Mouse (Mus musculus) limb, embryonic 11.5 days (tissue): ENCODE results near the gene Nrxn2. TPM values are rescaled to one million over a fixed set of nuclear protein-coding genes. Genes with fewer than 3 reads are reported as not detected.

Source experiments
- ATAC-seq: fragments of 200-750 bp; cut with Nextera tagmentation; 2 replicates; pipeline ENCODE4 v1.8.0; 2017; ENCODE audit warnings: low read depth; ENCODE audit not compliant: insufficient number of reproducible peaks, low FRiP score, low TSS enrichment
- DNase-seq: peaks from one replicate; pipeline ENCODE4 v3.0.0-alpha.2; 2015; ENCODE audit warnings: low spot score
- H3K27ac ChIP-seq: fragments of 300-500 bp; sonication (generic); replicated peaks from 2 replicates; pipeline ENCODE4 v1.5.1; 2014; ENCODE audit warnings: low read depth, mild to moderate bottlenecking, low read length
- H3K27me3 ChIP-seq: fragments of 300-500 bp; sonication (generic); 2 replicates; pipeline ENCODE4 v1.6.1; 2014; ENCODE audit warnings: mild to moderate bottlenecking, low read length, mixed read lengths; ENCODE audit not compliant: control insufficient read depth, insufficient read depth
- H3K36me3 ChIP-seq: fragments of 300-500 bp; sonication (generic); 2 replicates; pipeline ENCODE4 v1.6.1; 2014; ENCODE audit warnings: mild to moderate bottlenecking, low read length, moderate library complexity, mixed read lengths; ENCODE audit not compliant: control insufficient read depth, insufficient read depth
- H3K4me1 ChIP-seq: fragments of 300-500 bp; sonication (generic); 2 replicates; pipeline ENCODE4 v1.6.1; 2014; ENCODE audit warnings: low read length, mixed read lengths; ENCODE audit not compliant: control insufficient read depth, insufficient read depth
- H3K4me2 ChIP-seq: fragments of 300-500 bp; sonication (generic); 2 replicates; pipeline ENCODE4 v1.6.1; 2014; ENCODE audit warnings: low read depth, mild to moderate bottlenecking, moderate library complexity; ENCODE audit not compliant: severe bottlenecking
- H3K4me3 ChIP-seq: fragments of 300-500 bp; sonication (generic); 2 replicates; pipeline ENCODE4 v1.5.1; 2014; ENCODE audit warnings: low read depth, low read length
- H3K9ac ChIP-seq: fragments of 300-500 bp; sonication (generic); 2 replicates; pipeline ENCODE4 v1.6.1; 2014; ENCODE audit warnings: mild to moderate bottlenecking, low read length
- H3K9me3 ChIP-seq: fragments of 300-500 bp; sonication (generic); 2 replicates; pipeline ENCODE4 v1.6.1; 2016; ENCODE audit warnings: low read length; ENCODE audit not compliant: control insufficient read depth
- WGBS: fragments of 180-500 bp; shearing (Covaris S2); extraction: QIAGEN DNeasy Blood & Tissue Kit; methylation state at CpG from one replicate; pipeline ENCODE4 v1.1.7; 2014; 5-methylcytosine and 5-hydroxymethylcytosine counted together
- polyA plus RNA-seq: library from polyadenylated mRNA; unstranded; fragments of >200 nt; fragmentation: Nextera tagmentation; extraction: Ambion mirVana; gene quantifications from 2 replicates; pipeline ENCODE4 v1.2.1, GENCODE M21; 2014

Nrxn2 gene
- polyA plus RNA-seq, 1 experiment from 2014 or later: 1.1 TPM

DNA sequence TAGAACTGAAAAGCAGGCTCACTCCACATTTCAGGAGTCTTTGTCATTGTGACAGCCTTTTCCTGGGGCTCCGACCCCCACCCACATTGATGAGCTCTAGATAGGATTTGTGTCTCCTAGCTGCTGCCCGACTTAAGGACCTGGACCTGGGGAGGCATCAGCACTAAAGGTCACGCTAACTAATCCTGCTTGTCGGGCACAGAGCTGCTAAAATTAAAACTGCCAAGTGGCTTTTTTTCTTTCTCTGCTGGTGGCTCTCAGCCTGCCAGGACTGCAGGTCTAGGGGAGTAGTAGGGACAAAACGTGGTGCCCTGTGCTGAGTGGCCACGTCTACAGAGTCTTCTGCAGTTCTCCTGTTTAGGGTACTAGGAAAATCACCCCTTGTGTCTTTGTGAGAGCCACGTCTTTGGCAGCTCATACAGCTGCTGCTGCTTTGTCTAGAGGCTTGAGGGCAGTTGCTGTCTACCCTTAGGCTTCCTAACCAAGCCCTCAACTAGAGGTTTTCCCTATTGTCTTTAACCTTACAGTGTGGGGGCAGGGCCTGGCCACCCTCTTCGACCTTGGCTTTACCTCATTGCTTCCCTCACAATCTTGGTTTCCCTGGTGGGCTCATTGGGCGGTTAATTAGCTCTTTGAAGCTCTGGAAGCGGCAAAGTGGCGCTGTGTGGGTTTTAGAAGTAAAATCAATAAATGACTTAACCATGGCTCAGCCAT, 41.0 kb upstream of the Nrxn2 start:
- Histone ChIP-seq H3K36me3 (peaks cover 42% of the 10 kb centered on the region), H3K4me2 (no peak overlapping the region), H3K27ac (no peak overlapping the region), H3K27me3 (no peaks in the 10 kb centered on the region), H3K4me1 (no peaks in the 10 kb centered on the region), H3K9me3 (no peaks in the 10 kb centered on the region), H3K4me3 (no peak overlapping the region), H3K9ac (no peak overlapping the region)
- WGBS: 87% methylated on average over 11 of the region's 11 CpGs
- ATAC-seq (no peak), DNase-seq (no peak)

DNA sequence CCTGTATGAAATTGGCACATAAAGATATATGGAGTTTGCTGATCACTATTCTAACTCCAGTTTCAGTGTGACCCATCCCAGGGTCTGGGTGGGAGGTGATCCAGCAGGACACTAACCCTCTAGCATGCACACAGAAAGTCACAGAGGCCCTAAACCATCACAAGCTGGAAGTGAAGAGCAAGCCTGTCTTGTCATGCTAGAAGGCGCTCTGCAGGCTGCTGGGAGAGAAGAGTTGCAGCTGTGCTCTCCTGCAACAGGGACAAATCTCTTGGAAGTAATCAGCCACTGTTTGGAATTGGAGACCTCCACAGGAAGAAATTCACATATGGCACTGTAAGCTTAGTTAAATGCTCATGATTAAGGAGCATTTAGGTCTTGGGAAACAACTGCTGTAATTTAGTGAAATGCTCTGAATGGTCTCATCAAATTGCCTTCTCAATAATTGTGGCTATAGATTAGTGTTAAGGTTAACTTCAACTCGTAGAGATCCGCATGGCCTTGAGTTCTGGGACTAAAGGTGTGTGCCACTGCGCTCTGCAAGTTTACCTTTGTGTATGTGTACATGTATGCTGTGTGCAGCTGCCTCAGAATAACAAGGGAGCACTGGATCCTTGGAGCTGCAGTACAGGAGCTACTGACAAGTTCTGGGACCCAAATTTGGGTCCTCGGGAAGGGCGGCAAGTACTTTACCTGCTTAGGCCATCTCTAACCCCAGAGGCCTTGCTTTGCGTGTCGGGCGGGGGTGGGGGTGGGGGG, 37.9 kb upstream of the Nrxn2 start:
- no peak overlapping the region for H3K27ac ChIP-seq
- H3K27me3 ChIP-seq: no peaks in the 10 kb centered on the region
- H3K9ac ChIP-seq: no peak overlapping the region
- H3K4me1 ChIP-seq: peaks cover 14% of the 10 kb centered on the region
- peaks cover 14% of the 10 kb centered on the region for H3K36me3 ChIP-seq
- H3K4me2 ChIP-seq: no peak overlapping the region
- ATAC-seq: no peak
- no peaks in the 10 kb centered on the region for H3K9me3 ChIP-seq
- 91% methylated on average over 9 of the region's 9 CpGs for WGBS
- no peak overlapping the region for H3K4me3 ChIP-seq
- no peak for DNase-seq

DNA sequence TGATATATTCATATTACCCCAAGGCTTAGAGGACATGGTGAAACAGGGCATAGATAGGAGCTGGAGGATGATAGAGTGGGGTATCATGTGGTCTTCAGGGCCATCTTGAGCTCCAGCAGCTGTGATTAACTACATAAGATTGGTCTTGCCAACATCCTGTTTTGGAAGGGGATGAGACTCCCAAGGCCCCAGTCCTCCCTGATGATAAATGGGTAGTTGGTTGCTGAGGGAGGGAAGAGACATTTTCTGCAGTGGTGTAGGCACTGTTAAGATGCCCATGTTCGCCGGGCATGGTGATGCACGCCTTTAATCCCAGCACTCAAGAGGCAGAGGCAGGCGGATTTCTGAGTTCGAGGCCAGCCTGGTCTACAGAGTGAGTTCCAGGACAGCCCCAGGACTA, 37.3 kb upstream of the Nrxn2 start:
- Histone ChIP-seq H3K9ac (no peak overlapping the region), H3K27me3 (no peaks in the 10 kb centered on the region), H3K9me3 (no peaks in the 10 kb centered on the region), H3K36me3 (peaks cover 8% of the 10 kb centered on the region; the same call in 1 of the 2 replicates), H3K27ac (no peak overlapping the region), H3K4me3 (no peak overlapping the region), H3K4me2 (no peak overlapping the region), H3K4me1 (peaks cover 14% of the 10 kb centered on the region)
- 95% methylated on average over 5 of the region's 5 CpGs for WGBS
- DNase-seq (no peak), ATAC-seq (no peak)

DNA sequence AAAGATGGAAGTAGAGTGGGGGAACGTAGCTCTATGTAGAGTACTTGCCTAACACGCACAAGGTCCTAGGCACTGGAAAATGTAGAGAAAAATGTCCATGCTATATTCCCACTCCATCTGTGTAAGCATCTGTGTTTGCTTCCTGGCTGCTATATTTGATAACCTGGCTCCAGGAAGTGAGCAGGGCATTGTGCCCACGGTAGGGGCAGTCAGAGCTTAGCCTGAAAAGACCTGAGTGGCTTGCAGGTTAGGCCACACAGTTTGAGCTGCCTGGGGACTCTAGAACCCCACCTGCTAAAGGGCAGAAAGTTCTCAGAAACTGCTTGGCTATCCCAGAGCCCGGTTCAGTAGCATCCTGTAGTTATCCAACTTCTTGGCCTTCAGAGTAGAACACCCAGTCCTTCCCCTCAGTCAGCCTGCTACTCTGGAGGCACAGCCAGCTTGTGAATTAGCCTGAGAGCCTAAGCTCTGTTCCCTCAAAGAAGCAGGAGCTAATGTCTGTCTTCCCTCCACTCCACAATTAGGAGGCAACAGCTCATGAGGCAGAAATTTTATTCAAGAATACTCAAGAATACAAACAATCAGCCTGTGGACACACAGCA, 36.1 kb upstream of the Nrxn2 start:
- Histone ChIP-seq H3K4me3 (no peak overlapping the region), H3K27ac (no peak overlapping the region), H3K36me3 (peaks cover 2% of the 10 kb centered on the region; the same call in 1 of the 2 replicates), H3K4me1 (peaks cover 14% of the 10 kb centered on the region), H3K4me2 (no peak overlapping the region), H3K9me3 (no peaks in the 10 kb centered on the region), H3K9ac (no peak overlapping the region), H3K27me3 (no peaks in the 10 kb centered on the region)
- ATAC-seq: no peak
- 85% methylated on average over 4 of the region's 4 CpGs for WGBS
- DNase-seq: no peak

DNA sequence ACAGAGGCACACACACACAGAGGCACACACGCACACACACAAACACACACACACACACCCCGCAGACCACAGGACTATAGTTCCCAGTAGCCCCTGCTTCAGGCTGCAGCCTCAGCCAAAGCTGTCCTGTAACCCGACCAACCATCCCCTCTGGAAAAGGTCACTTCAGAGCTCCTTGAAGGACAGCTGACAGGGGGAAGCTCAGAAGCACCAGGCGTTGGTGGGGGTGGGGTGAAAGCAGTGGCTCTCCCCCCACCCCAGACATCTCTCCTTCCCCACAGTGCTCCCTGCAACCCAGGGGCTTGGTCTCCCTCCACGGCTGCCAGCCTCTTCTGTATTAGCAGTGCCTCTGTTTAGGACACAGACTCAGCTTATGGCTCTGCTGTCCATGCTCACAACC, 35.1 kb upstream of the Nrxn2 start:
- no peaks in the 10 kb centered on the region for H3K27me3 ChIP-seq
- H3K4me2 ChIP-seq: no peak overlapping the region
- ATAC-seq (no peak), DNase-seq (no peak)
- no peak overlapping the region for H3K4me3 ChIP-seq
- no peak overlapping the region for H3K27ac ChIP-seq
- H3K9me3 ChIP-seq: no peaks in the 10 kb centered on the region
- H3K36me3 ChIP-seq: no peaks in the 10 kb centered on the region
- H3K4me1 ChIP-seq: peaks cover 14% of the 10 kb centered on the region
- H3K9ac ChIP-seq: peak overlapping the region; percentile 13; the same call in 1 of the 2 replicates
- 46% methylated on average over 5 of the region's 5 CpGs for WGBS

DNA sequence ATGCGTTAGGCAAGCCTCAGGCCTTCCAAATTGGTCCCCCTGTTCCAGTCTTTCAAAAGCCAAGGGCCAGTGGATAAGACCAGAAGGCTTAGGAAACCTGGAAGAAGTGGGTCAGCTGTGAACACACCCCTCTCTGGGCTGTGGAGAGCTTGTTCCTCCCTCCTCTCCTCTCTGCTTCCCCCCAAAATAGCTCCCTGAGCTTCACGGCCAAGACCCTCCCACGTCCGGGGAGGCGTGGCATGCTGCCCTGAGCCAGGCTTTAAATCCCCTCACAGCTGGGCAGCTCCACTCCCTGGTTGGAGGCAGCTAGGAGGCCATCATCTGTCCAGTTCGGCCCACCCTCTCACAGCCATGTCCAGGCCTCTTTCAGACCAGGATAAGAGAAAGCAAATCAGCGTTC, 34.4 kb upstream of the Nrxn2 start, which contains the start of gene Pygm:
Gene Pygm (plus strand): TSS at position 272 of the 400 bp plus-strand sequence.
- Histone ChIP-seq H3K4me1 (peaks cover 15% of the 10 kb centered on the region), H3K4me3 (no peak within 1 kb of the TSS), H3K4me2 (no peak within 1 kb of the TSS), H3K27ac (no peak within 1 kb of the TSS), H3K9me3 (no peaks in the 10 kb centered on the region), H3K9ac (peak within 1 kb of the TSS; percentile 22; the same call in 1 of the 2 replicates), H3K27me3 (no peaks in the 10 kb centered on the region), H3K36me3 (no peaks in the 10 kb centered on the region)
- ATAC-seq: no peak
- WGBS: 21% methylated on average over 7 of the region's 7 CpGs
- peak; percentile 52 for DNase-seq

DNA sequence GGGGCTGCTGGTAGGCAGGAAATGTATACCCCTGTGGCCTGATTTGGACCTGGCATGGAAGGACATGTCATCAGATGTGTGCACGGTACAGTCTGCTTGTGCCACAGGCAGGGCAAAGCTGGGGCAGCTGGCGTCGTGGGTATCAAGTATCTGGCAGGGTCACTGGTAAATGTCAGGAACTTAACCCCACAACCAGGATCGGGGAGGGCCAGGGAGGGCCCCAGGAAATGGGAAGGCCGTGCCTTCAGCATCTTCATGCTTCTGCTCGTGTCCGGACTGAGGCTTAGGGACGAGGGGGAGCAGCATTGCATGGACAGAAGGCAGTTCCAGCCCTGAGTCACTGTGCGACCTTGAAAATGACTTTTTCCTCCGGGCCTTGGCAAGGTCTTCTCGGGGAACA, 33.6 kb upstream of the Nrxn2 start:
- ATAC-seq (no peak), DNase-seq (no peak)
- H3K4me3 ChIP-seq: no peak overlapping the region
- H3K27me3 ChIP-seq: no peaks in the 10 kb centered on the region
- H3K9me3 ChIP-seq: no peaks in the 10 kb centered on the region
- WGBS: 82% methylated on average over 11 of the region's 11 CpGs
- H3K4me1 ChIP-seq: peaks cover 23% of the 10 kb centered on the region
- H3K9ac ChIP-seq: no peak overlapping the region
- no peaks in the 10 kb centered on the region for H3K36me3 ChIP-seq
- H3K27ac ChIP-seq: no peak overlapping the region
- no peak overlapping the region for H3K4me2 ChIP-seq

DNA sequence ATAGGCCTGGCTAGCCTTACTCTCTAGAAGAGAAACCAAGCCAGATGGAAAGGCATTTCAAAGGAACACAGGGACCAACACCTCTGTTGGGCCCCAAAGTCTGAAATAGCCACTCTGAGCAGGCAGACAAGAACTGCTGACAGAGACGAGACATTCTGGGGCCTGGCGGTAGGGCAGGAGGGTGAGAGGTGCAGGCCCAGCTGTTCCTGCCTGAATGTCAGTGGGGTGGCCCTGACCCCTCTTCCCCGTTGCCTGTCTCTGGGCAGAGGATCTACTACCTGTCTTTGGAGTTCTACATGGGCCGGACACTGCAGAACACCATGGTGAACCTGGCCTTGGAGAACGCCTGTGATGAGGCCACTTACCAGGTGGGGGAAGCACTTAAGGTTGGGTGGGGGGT, 33.1 kb upstream of the Nrxn2 start:
- Histone ChIP-seq H3K4me3 (no peak overlapping the region), H3K9ac (no peak overlapping the region), H3K4me1 (peaks cover 23% of the 10 kb centered on the region), H3K4me2 (no peak overlapping the region), H3K27ac (no peak overlapping the region), H3K9me3 (no peaks in the 10 kb centered on the region), H3K36me3 (no peaks in the 10 kb centered on the region), H3K27me3 (no peaks in the 10 kb centered on the region)
- no peak for ATAC-seq
- no peak for DNase-seq
- WGBS: 80% methylated on average over 5 of the region's 5 CpGs
